Mouse (Mus musculus) liver, embryonic 16.5 days (tissue): ENCODE data around the gene Zfp148. TPM values are rescaled to one million over a fixed set of nuclear protein-coding genes. Genes with fewer than 3 reads are reported as not detected.

Source experiments
- ATAC-seq: fragments of 200-750 bp; cut with Nextera tagmentation; 2 replicates; pipeline ENCODE4 v1.8.0; 2017; ENCODE audit warnings: low read depth, mild to moderate bottlenecking, moderate number of reproducible peaks, moderate library complexity
- H3K27ac ChIP-seq: fragments of 300-500 bp; sonication (generic); 2 replicates; pipeline ENCODE4 v1.5.1; 2014; ENCODE audit warnings: mild to moderate bottlenecking, low read length
- H3K27me3 ChIP-seq: fragments of 300-500 bp; sonication (generic); 2 replicates; pipeline ENCODE4 v1.6.1; 2014; ENCODE audit warnings: low read depth, low read length, mixed read lengths; ENCODE audit not compliant: control insufficient read depth, insufficient read depth
- H3K36me3 ChIP-seq: fragments of 300-500 bp; sonication (generic); 2 replicates; pipeline ENCODE4 v1.6.1; 2014; ENCODE audit warnings: mild to moderate bottlenecking; ENCODE audit not compliant: control insufficient read depth, insufficient read depth
- H3K4me1 ChIP-seq: fragments of 300-500 bp; sonication (generic); 2 replicates; pipeline ENCODE4 v1.6.1; 2014; ENCODE audit warnings: low read depth, low read length, mixed read lengths; ENCODE audit not compliant: control insufficient read depth
- H3K4me2 ChIP-seq: fragments of 300-500 bp; sonication (generic); 2 replicates; pipeline ENCODE4 v1.6.1; 2014; ENCODE audit warnings: low read depth, low read length, mixed read lengths
- H3K4me3 ChIP-seq: fragments of 300-500 bp; sonication (generic); 2 replicates; pipeline ENCODE4 v1.5.1; 2014; ENCODE audit warnings: low read depth, mild to moderate bottlenecking, low read length
- H3K9ac ChIP-seq: fragments of 300-500 bp; sonication (generic); 2 replicates; pipeline ENCODE4 v1.6.1; 2014; ENCODE audit warnings: low read depth, low read length
- H3K9me3 ChIP-seq: fragments of 300-500 bp; sonication (generic); replicated peaks from 2 replicates; pipeline ENCODE4 v1.6.1; 2016; ENCODE audit warnings: low read length; ENCODE audit not compliant: control insufficient read depth
- WGBS: fragments of 180-500 bp; shearing (Covaris S2); extraction: QIAGEN DNeasy Blood & Tissue Kit; methylation state at CpG from one replicate; pipeline ENCODE4 v1.1.7; 2014; ENCODE audit not compliant: insufficient replicate concordance; 5-methylcytosine and 5-hydroxymethylcytosine counted together
- polyA plus RNA-seq: library from polyadenylated mRNA; unstranded; fragments of >200 nt; fragmentation: Nextera tagmentation; extraction: Ambion mirVana; gene quantifications from 2 replicates; pipeline ENCODE4 v1.2.1, GENCODE M21; 2015

Zfp148 gene
- polyA plus RNA-seq, 1 experiment from 2014 or later, result 11.4 TPM

- WGBS, result 69% methylated on average over 5 of the region's 5 CpGs
- ATAC-seq, result no peak
- H3K4me3 ChIP-seq, result no peak overlapping the region
Measured at GRCm38 (mm10) chr16:33415607-33416006, 35.0 kb downstream of the Zfp148 start.

GRCm38 (mm10) chr16:33428327-33428726 lies 47.7 kb downstream of the Zfp148 start:
- WGBS, result 82% methylated on average over 3 of the region's 3 CpGs
- no peak for ATAC-seq

More at GRCm38 (mm10) chr16:33415607-33416006, 35.0 kb downstream of the Zfp148 start:
- Histone ChIP-seq H3K4me1 (peaks cover 8% of the 10 kb centered on the region), H3K27me3 (no peaks in the 10 kb centered on the region), H3K27ac (no peak overlapping the region), H3K9me3 (no peaks in the 10 kb centered on the region), H3K4me2 (no peak overlapping the region), H3K9ac (no peak overlapping the region), H3K36me3 (no peaks in the 10 kb centered on the region)

GRCm38 (mm10) chr16:33431660-33432059 lies 51.0 kb downstream of the Zfp148 start:
- Histone ChIP-seq H3K4me1 (no peaks in the 10 kb centered on the region), H3K27ac (no peak overlapping the region), H3K9me3 (no peaks in the 10 kb centered on the region), H3K4me2 (no peak overlapping the region), H3K36me3 (no peaks in the 10 kb centered on the region; the same call in 1 of the 2 replicates), H3K27me3 (no peaks in the 10 kb centered on the region), H3K4me3 (no peak overlapping the region), H3K9ac (no peak overlapping the region)
- 67% methylated on average over 2 of the region's 2 CpGs for WGBS
- ATAC-seq, result no peak

More at GRCm38 (mm10) chr16:33428327-33428726, 47.7 kb downstream of the Zfp148 start:
- H3K4me3 ChIP-seq, result no peak overlapping the region
- no peaks in the 10 kb centered on the region for H3K27me3 ChIP-seq
- no peak overlapping the region for H3K9ac ChIP-seq
- no peaks in the 10 kb centered on the region for H3K4me1 ChIP-seq
- H3K27ac ChIP-seq, result no peak overlapping the region
- H3K4me2 ChIP-seq, result no peak overlapping the region
- no peaks in the 10 kb centered on the region for H3K9me3 ChIP-seq
- peaks cover 5% of the 10 kb centered on the region for H3K36me3 ChIP-seq

- no peaks in the 10 kb centered on the region for H3K4me1 ChIP-seq
- H3K4me3 ChIP-seq, result no peak overlapping the region
- H3K36me3 ChIP-seq, result no peaks in the 10 kb centered on the region
- H3K27ac ChIP-seq, result no peak overlapping the region
- no peak for ATAC-seq
- no peak overlapping the region for H3K4me2 ChIP-seq
- no peaks in the 10 kb centered on the region for H3K9me3 ChIP-seq
- H3K27me3 ChIP-seq, result no peaks in the 10 kb centered on the region
- H3K9ac ChIP-seq, result no peak overlapping the region
- 84% methylated on average over 6 of the region's 6 CpGs for WGBS
Measured at GRCm38 (mm10) chr16:33441065-33441464, 60.4 kb downstream of the Zfp148 start.

GRCm38 (mm10) chr16:33446830-33447229 lies 66.2 kb downstream of the Zfp148 start:
- 66% methylated on average over 5 of the region's 5 CpGs for WGBS
- H3K4me1 ChIP-seq, result no peaks in the 10 kb centered on the region
- no peak overlapping the region for H3K4me3 ChIP-seq
- no peaks in the 10 kb centered on the region for H3K9me3 ChIP-seq
- no peak overlapping the region for H3K9ac ChIP-seq
- H3K36me3 ChIP-seq, result no peaks in the 10 kb centered on the region
- H3K4me2 ChIP-seq, result no peak overlapping the region
- H3K27ac ChIP-seq, result no peak overlapping the region
- no peak for ATAC-seq
- no peaks in the 10 kb centered on the region for H3K27me3 ChIP-seq

- Histone ChIP-seq H3K27ac (no peak overlapping the region), H3K27me3 (no peaks in the 10 kb centered on the region), H3K9ac (no peak overlapping the region)
Measured at GRCm38 (mm10) chr16:33453826-33454225, 73.2 kb downstream of the Zfp148 start.

GRCm38 (mm10) chr16:33454306-33454705 lies 73.7 kb downstream of the Zfp148 start:
- ATAC-seq, result no peak
- no peaks in the 10 kb centered on the region for H3K27me3 ChIP-seq
- no peaks in the 10 kb centered on the region for H3K9me3 ChIP-seq
- H3K9ac ChIP-seq, result no peak overlapping the region
- 73% methylated on average over 2 of the region's 2 CpGs for WGBS
- H3K36me3 ChIP-seq, result peaks cover 3% of the 10 kb centered on the region
- H3K4me1 ChIP-seq, result no peaks in the 10 kb centered on the region; the same call in 1 of the 2 replicates
- H3K4me2 ChIP-seq, result no peak overlapping the region
- H3K4me3 ChIP-seq, result no peak overlapping the region
- H3K27ac ChIP-seq, result no peak overlapping the region

More at GRCm38 (mm10) chr16:33453826-33454225, 73.2 kb downstream of the Zfp148 start:
- H3K4me3 ChIP-seq, result no peak overlapping the region
- no peaks in the 10 kb centered on the region; the same call in 1 of the 2 replicates for H3K4me1 ChIP-seq
- peak; percentile 39; the same call in 1 of the 2 replicates for ATAC-seq
- H3K4me2 ChIP-seq, result no peak overlapping the region
- no peaks in the 10 kb centered on the region for H3K9me3 ChIP-seq
- H3K36me3 ChIP-seq, result no peaks in the 10 kb centered on the region
- WGBS, result 61% methylated on average over 2 of the region's 2 CpGs

- peak; percentile 67 for ATAC-seq
- Histone ChIP-seq H3K27ac (no peak overlapping the region), H3K36me3 (peaks cover 8% of the 10 kb centered on the region), H3K27me3 (no peaks in the 10 kb centered on the region), H3K4me2 (no peak overlapping the region), H3K9me3 (no peaks in the 10 kb centered on the region), H3K4me1 (no peaks in the 10 kb centered on the region; the same call in 1 of the 2 replicates), H3K4me3 (no peak overlapping the region), H3K9ac (no peak overlapping the region)
- 65% methylated on average over 6 of the region's 6 CpGs for WGBS
Measured at GRCm38 (mm10) chr16:33455263-33455910, 74.8 kb downstream of the Zfp148 start.

- no peaks in the 10 kb centered on the region for H3K9me3 ChIP-seq
- ATAC-seq, result no peak
- no peak overlapping the region for H3K27ac ChIP-seq
- no peaks in the 10 kb centered on the region; the same call in 1 of the 2 replicates for H3K4me1 ChIP-seq
- 94% methylated on average over 1 of the region's 1 CpGs for WGBS
- peaks cover 8% of the 10 kb centered on the region for H3K36me3 ChIP-seq
- H3K9ac ChIP-seq, result no peak overlapping the region
- H3K4me2 ChIP-seq, result no peak overlapping the region
- no peaks in the 10 kb centered on the region for H3K27me3 ChIP-seq
- no peak overlapping the region for H3K4me3 ChIP-seq
Measured at GRCm38 (mm10) chr16:33459101-33459500, 78.5 kb downstream of the Zfp148 start.
